Mouse (Mus musculus): ENCODE measurements at regions not wholly inside any gene's neighbourhood (a gene's known extent, or its start where the extent isn't known, plus 50 kb on each side); places are given as distances from the start of the nearest gene placed in this dataset.
A peak's percentile ranks its signal among the peaks of the same experiment; 100 is the strongest.

- no peak for DNase-seq
Observed at GRCm38 (mm10) chr2:180404168-180404567, 51.9 kb upstream of the Slco4a1 start.

- peak; percentile 91 for DNase-seq
Observed at GRCm38 (mm10) chr2:180403621-180404020, 52.4 kb upstream of the Slco4a1 start.

- DNase-seq, result peak; percentile 87
Observed at GRCm38 (mm10) chr2:180402851-180403459, 53.1 kb upstream of the Slco4a1 start.

GRCm38 (mm10) chr2:180402433-180402832 is 53.6 kb upstream of the Slco4a1 start:
- DNase-seq, result no peak

GRCm38 (mm10) chr2:180401409-180402391 is 54.3 kb upstream of the Slco4a1 start:
- peak; percentile 85 for DNase-seq

GRCm38 (mm10) chr2:180400514-180401019 is 55.5 kb upstream of the Slco4a1 start:
- no peak for DNase-seq

- DNase-seq, result peak; percentile 96
Observed at GRCm38 (mm10) chr2:180399651-180400513, 56.2 kb upstream of the Slco4a1 start.

GRCm38 (mm10) chr2:180398851-180399447 is 57.1 kb upstream of the Slco4a1 start:
- peak; percentile 95 for DNase-seq

- DNase-seq, result peak; percentile 96
Observed at GRCm38 (mm10) chr2:180398481-180398754, 57.6 kb upstream of the Slco4a1 start.

GRCm38 (mm10) chr2:180397723-180398480 is 58.1 kb upstream of the Slco4a1 start:
- DNase-seq, result peak; percentile 92

GRCm38 (mm10) chr2:180396664-180397377 is 59.2 kb upstream of the Slco4a1 start:
- peak; percentile 89 for DNase-seq

- no peak for DNase-seq
Observed at GRCm38 (mm10) chr2:180396211-180396610, 59.8 kb upstream of the Slco4a1 start.

- no peak for DNase-seq
Observed at GRCm38 (mm10) chr2:180395279-180396034, 60.6 kb upstream of the Slco4a1 start.

- peak; percentile 98 for DNase-seq
Observed at GRCm38 (mm10) chr2:180392846-180393700, 58.6 kb upstream of the Gata5 start.

- DNase-seq, result no peak
Observed at GRCm38 (mm10) chr2:180392298-180392697, 57.8 kb upstream of the Gata5 start.

- DNase-seq, result no peak
Observed at GRCm38 (mm10) chr2:180391349-180391748, 56.9 kb upstream of the Gata5 start.

GRCm38 (mm10) chr2:180390216-180390996 is 55.9 kb upstream of the Gata5 start:
- no peak for DNase-seq

GRCm38 (mm10) chr2:180389486-180389885 is 55.0 kb upstream of the Gata5 start:
- DNase-seq, result no peak

- no peak for DNase-seq
Observed at GRCm38 (mm10) chr2:180389013-180389412, 54.5 kb upstream of the Gata5 start.
